Comparison of ENCODE assay signal across 7 mouse cellular contexts in genomic region chr8:126547841-126548240, GRCm38 (mm10). TPM values are rescaled to one million over a fixed set of nuclear protein-coding genes. Genes with fewer than 3 reads are reported as not detected.
DNase-seq lines count a peak whose midpoint lies in the region; TF ChIP-seq lines count a peak whose summit lies in the region.

No protein-coding gene starts in this region.

- DNase-seq in 3134 (ENCODE audit: extremely low read depth, insufficient read length, low spot score): peak; percentile 71
- peak; percentile 92 for DNase-seq in 3T3-L1 (ENCODE audit: low read depth, low spot score)
- DNase-seq in heart, adult 2 months: peak; percentile 63 to 70
- peak; percentile 56 to 64 for DNase-seq in lung, adult 18-20 months
- no peak for DNase-seq in ovary, adult 18-20 months (ENCODE audit: low spot score)
- no peak for DNase-seq in neural tube, embryonic 10.5 days (ENCODE audit: extremely low spot score, low spot score)
- no peak for DNase-seq in cerebellum, adult 11-12 months

- TF ChIP-seq EP300 in heart, adult 2 months (IDR thresholded peaks at IDR 0.05; ENCODE audit: insufficient read depth, low read depth, low read length): 0 out of 2 replicates have a peak, but pooled peaks have one; percentile 51

- no peak for TF ChIP-seq POLR2A in heart, adult 2 months (IDR thresholded peaks at IDR 0.05; ENCODE audit: insufficient read depth, low read depth, low read length)

- no peak overlapping the region for H3K9ac ChIP-seq in heart, adult 2 months (ENCODE audit: low read depth, low read length)

- H3K79me2 ChIP-seq in heart, adult 2 months (replicated peaks; ENCODE audit: control insufficient read depth, insufficient read depth, low read length): no peaks in the 10 kb centered on the region

- peaks cover 17% of the 10 kb centered on the region for H3K4me1 ChIP-seq in heart, adult 2 months (ENCODE audit: control insufficient read depth, insufficient read depth, low read length)

- 6% methylated on average over 3 of the region's 3 CpGs for WGBS in heart, adult 2 months

- peak overlapping the region; percentile 80 for H3K27ac ChIP-seq in heart, adult 2 months

- H3K27me3 ChIP-seq in heart, adult 2 months (ENCODE audit: control insufficient read depth, insufficient read depth, low read length): no peaks in the 10 kb centered on the region

- peak; percentile 57 for TF ChIP-seq CTCF in heart, adult 2 months (IDR thresholded peaks at IDR 0.05)

- no peaks in the 10 kb centered on the region for H3K36me3 ChIP-seq in heart, adult 2 months (ENCODE audit: control insufficient read depth, insufficient read depth, low read length)

- no peak overlapping the region for H3K4me3 ChIP-seq in heart, adult 2 months

- intact Hi-C loops in heart, adult 2 months (cut with DNase I): loop anchor here (2.0 kb wide), 1 partner anchor 41 kb away; no protein-coding TSS in a partner anchor

RNA-seq across cellular contexts. Expression of gene Irf2bp2, which starts 45.9 kb away (rescaled TPM):
- total RNA-seq in heart, adult 2 months (2021): 100 to 1,000 TPM in 1 of 2 experiments, 10 to 100 TPM in 1; 56.3 to 132 TPM
- polyA plus RNA-seq in heart, adult 2 months (2012; rRNA removed): 33.8 and 37.3 TPM in 2 replicates

Comparison
In these comparisons a context has a peak if more than half of its experiments do, and no peak if none do; other contexts are left out.
1. DNase-seq: peak in 3134 (single experiment), 3T3-L1 (single experiment), heart, adult 2 months (2 of 2) and lung, adult 18-20 months (2 of 2); none in ovary, adult 18-20 months (single experiment), neural tube, embryonic 10.5 days (single experiment) and cerebellum, adult 11-12 months (single experiment).